Mouse (Mus musculus): ENCODE data around the gene Abca9. TPM values are rescaled to one million over a fixed set of nuclear protein-coding genes. Genes with fewer than 3 reads are reported as not detected.

The Abca9 gene
- polyA plus RNA-seq, 1 experiment = not detected

DNA sequence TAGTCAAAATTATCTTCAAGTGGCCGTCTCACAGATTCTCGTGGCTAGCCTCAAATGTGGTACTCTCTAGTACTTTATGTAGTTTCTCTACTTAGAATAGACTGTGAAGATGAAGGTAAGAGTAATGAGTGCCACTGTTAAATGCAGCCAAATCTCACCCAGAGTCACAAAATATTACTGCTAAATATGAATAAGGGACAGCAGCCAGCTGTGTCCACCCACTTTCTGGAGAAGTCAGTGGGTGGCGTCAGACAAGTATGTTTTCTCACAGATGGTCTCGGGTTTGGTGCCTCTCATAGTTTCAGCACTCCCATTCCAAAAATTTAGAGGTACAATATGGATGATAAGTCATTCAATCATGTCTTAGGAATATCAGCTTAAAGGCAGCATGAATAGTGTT is 27.3 kb upstream of the Abca9 start:
- Histone ChIP-seq H3K27me3 (ENCODE audit: control insufficient read depth, insufficient read depth, insufficient read length) (no peaks in the 10 kb centered on the region), H3K4me3 (ENCODE audit: insufficient read depth, poor library complexity, severe bottlenecking) (no peak overlapping the region), H3K36me3 (ENCODE audit: control insufficient read depth, insufficient read depth) (no peaks in the 10 kb centered on the region), H3ac (ENCODE audit: control insufficient read depth, insufficient read length, low read depth) (no peak overlapping the region), H3K79me2 (ENCODE audit: control insufficient read depth, insufficient read depth) (no peaks in the 10 kb centered on the region), H3K79me3 (ENCODE audit: low read depth) (no peaks in the 10 kb centered on the region)
- no peak for TF ChIP-seq USF1 (IDR thresholded peaks at IDR 0.05; ENCODE audit: low read depth)

DNA sequence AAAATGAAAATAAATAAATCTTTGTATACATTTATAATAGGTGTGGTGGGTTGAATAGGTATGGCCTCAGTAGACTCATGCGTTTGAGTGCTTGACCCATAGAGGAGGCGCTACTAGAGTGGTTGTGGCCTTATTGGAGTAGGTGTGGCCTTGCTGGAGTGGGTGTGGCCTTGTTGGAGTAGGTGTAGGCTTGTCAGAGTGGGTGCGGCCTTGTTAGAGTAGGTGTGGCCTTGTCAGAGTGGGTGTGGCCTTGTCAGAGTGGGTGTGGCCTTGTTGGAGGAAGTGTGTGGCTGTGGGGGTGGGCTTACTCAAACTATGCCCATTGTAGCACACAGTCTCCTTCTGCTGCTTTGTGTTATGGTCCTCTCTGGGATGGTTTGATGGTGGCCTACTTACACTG is 3.2 kb upstream of the Abca9 start:
- Histone ChIP-seq H3ac (ENCODE audit: control insufficient read depth, insufficient read length, low read depth) (no peak overlapping the region), H3K36me3 (ENCODE audit: control insufficient read depth, insufficient read depth) (no peaks in the 10 kb centered on the region), H3K4me3 (ENCODE audit: insufficient read depth, poor library complexity, severe bottlenecking) (no peak overlapping the region), H3K79me2 (ENCODE audit: control insufficient read depth, insufficient read depth) (no peaks in the 10 kb centered on the region), H3K79me3 (ENCODE audit: low read depth) (no peaks in the 10 kb centered on the region), H3K27me3 (ENCODE audit: control insufficient read depth, insufficient read depth, insufficient read length) (no peaks in the 10 kb centered on the region)
- TF ChIP-seq USF1 (IDR thresholded peaks at IDR 0.05; ENCODE audit: low read depth) = no peak
- no peak for TF ChIP-seq CTCF (IDR thresholded peaks at IDR 0.05; ENCODE audit: control insufficient read depth, insufficient read depth, insufficient read length)
- TF ChIP-seq CEBPB (IDR thresholded peaks at IDR 0.05; ENCODE audit: low read depth) = no peak
- TF ChIP-seq MAX (IDR thresholded peaks at IDR 0.05) = no peak
- no peak for TF ChIP-seq FOSL1 (IDR thresholded peaks at IDR 0.05; ENCODE audit: insufficient read depth, low read length, poor library complexity, severe bottlenecking)
- TF ChIP-seq MYOD1 (IDR thresholded peaks at IDR 0.05; ENCODE audit: control insufficient read depth, insufficient read length, low read depth) = no peak
- no peak for TF ChIP-seq MYOG (IDR thresholded peaks at IDR 0.05; ENCODE audit: control insufficient read depth, extremely low read depth, insufficient read length)

DNA sequence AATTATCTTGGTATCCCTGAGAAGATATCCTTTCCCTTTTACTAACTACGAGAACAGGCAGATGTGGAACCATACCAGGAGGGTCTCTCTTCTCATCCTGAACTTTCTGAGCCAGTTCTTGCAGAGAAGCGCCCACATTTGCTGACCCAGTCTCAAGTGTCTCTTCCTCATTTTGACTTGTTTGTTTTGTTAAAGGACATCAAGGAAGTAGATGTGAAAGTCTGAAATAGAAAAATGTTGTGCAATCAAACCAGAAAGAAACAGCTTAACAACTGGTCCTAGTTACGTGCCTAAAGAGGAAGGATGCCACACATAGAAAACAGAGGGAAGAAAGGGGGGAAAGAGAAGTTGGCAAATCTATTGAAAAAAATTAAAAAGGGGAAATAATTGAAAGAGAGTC is 2.2 kb downstream of the Abca9 start:
- H3K79me3 ChIP-seq (ENCODE audit: low read depth) = no peaks in the 10 kb centered on the region
- no peak overlapping the region for H3ac ChIP-seq (ENCODE audit: control insufficient read depth, insufficient read length, low read depth)
- no peaks in the 10 kb centered on the region for H3K27me3 ChIP-seq (ENCODE audit: control insufficient read depth, insufficient read depth, insufficient read length)
- no peaks in the 10 kb centered on the region for H3K79me2 ChIP-seq (ENCODE audit: control insufficient read depth, insufficient read depth)
- no peak for TF ChIP-seq MAX (IDR thresholded peaks at IDR 0.05)
- no peak for TF ChIP-seq CEBPB (IDR thresholded peaks at IDR 0.05; ENCODE audit: low read depth)
- TF ChIP-seq MYOG (IDR thresholded peaks at IDR 0.05; ENCODE audit: control insufficient read depth, extremely low read depth, insufficient read length) = no peak
- no peak for TF ChIP-seq USF1 (IDR thresholded peaks at IDR 0.05; ENCODE audit: low read depth)
- no peak for TF ChIP-seq MYOD1 (IDR thresholded peaks at IDR 0.05; ENCODE audit: control insufficient read depth, insufficient read length, low read depth)
- no peak for TF ChIP-seq CTCF (IDR thresholded peaks at IDR 0.05; ENCODE audit: control insufficient read depth, insufficient read depth, insufficient read length)
- TF ChIP-seq FOSL1 (IDR thresholded peaks at IDR 0.05; ENCODE audit: insufficient read depth, low read length, poor library complexity, severe bottlenecking) = no peak
- no peaks in the 10 kb centered on the region for H3K36me3 ChIP-seq (ENCODE audit: control insufficient read depth, insufficient read depth)
- H3K4me3 ChIP-seq (ENCODE audit: insufficient read depth, poor library complexity, severe bottlenecking) = no peak overlapping the region

DNA sequence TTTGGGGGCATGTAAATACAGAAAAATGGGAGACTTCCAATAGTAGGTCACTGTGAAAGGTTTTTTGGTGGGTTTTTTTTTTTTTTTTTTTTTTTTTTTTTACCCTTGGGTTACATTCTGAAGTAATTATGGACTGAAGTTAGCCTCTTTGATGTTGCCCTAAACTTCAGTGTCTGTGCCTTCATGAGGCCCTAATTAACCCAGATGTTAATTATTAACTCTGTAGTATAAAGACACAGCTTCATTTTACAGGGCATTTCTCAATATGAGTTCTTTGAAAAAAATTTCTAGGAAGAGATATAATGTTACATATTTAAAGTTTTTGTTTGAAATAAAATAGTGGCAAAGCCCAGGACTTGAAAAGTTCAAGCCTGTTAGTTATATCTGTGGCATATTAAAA is 2.6 kb downstream of the Abca9 start:
- Histone ChIP-seq H3ac (ENCODE audit: control insufficient read depth, insufficient read length, low read depth) (no peak overlapping the region), H3K79me2 (ENCODE audit: control insufficient read depth, insufficient read depth) (no peaks in the 10 kb centered on the region), H3K36me3 (ENCODE audit: control insufficient read depth, insufficient read depth) (no peaks in the 10 kb centered on the region), H3K4me3 (ENCODE audit: insufficient read depth, poor library complexity, severe bottlenecking) (no peak overlapping the region), H3K27me3 (ENCODE audit: control insufficient read depth, insufficient read depth, insufficient read length) (no peaks in the 10 kb centered on the region), H3K79me3 (ENCODE audit: low read depth) (no peaks in the 10 kb centered on the region)
- TF ChIP-seq CTCF (IDR thresholded peaks at IDR 0.05; ENCODE audit: control insufficient read depth, insufficient read depth, insufficient read length) (no peak), USF1 (IDR thresholded peaks at IDR 0.05; ENCODE audit: low read depth) (no peak), CEBPB (IDR thresholded peaks at IDR 0.05; ENCODE audit: low read depth) (no peak), MYOD1 (IDR thresholded peaks at IDR 0.05; ENCODE audit: control insufficient read depth, insufficient read length, low read depth) (no peak), FOSL1 (IDR thresholded peaks at IDR 0.05; ENCODE audit: insufficient read depth, low read length, poor library complexity, severe bottlenecking) (no peak), MAX (IDR thresholded peaks at IDR 0.05) (no peak), MYOG (IDR thresholded peaks at IDR 0.05; ENCODE audit: control insufficient read depth, extremely low read depth, insufficient read length) (no peak)

DNA sequence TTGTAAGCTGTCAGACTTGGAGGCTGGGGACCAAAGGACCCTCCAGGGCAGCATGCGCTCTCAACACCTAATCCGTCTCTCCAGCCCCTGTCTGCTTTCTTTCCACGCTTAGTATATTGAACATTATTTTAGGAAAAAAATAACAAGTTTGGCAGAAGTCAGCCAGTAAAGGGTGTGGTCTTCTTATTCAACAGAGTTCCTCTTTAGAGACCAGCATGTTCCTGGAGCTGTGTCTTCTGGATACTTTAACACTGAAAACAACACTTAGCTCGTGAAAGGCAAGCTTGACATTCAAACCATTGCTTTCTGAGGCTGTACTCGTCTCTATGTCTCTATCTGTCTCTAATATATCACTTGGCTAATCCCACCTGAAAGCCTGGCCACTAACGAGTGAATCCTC is 10.9 kb downstream of the Abca9 start:
- Histone ChIP-seq H3K79me2 (ENCODE audit: control insufficient read depth, insufficient read depth) (no peaks in the 10 kb centered on the region), H3ac (ENCODE audit: control insufficient read depth, insufficient read length, low read depth) (no peak overlapping the region), H3K4me3 (ENCODE audit: insufficient read depth, poor library complexity, severe bottlenecking) (no peak overlapping the region), H3K27me3 (ENCODE audit: control insufficient read depth, insufficient read depth, insufficient read length) (no peaks in the 10 kb centered on the region), H3K36me3 (ENCODE audit: control insufficient read depth, insufficient read depth) (no peaks in the 10 kb centered on the region), H3K79me3 (ENCODE audit: low read depth) (no peaks in the 10 kb centered on the region)
- TF ChIP-seq USF1 (IDR thresholded peaks at IDR 0.05; ENCODE audit: low read depth) = no peak
- TF ChIP-seq MYOD1 (IDR thresholded peaks at IDR 0.05; ENCODE audit: control insufficient read depth, insufficient read length, low read depth) = no peak
- no peak for TF ChIP-seq FOSL1 (IDR thresholded peaks at IDR 0.05; ENCODE audit: insufficient read depth, low read length, poor library complexity, severe bottlenecking)
- no peak for TF ChIP-seq CEBPB (IDR thresholded peaks at IDR 0.05; ENCODE audit: low read depth)
- no peak for TF ChIP-seq MYOG (IDR thresholded peaks at IDR 0.05; ENCODE audit: control insufficient read depth, extremely low read depth, insufficient read length)
- TF ChIP-seq MAX (IDR thresholded peaks at IDR 0.05) = no peak
- TF ChIP-seq CTCF (IDR thresholded peaks at IDR 0.05; ENCODE audit: control insufficient read depth, insufficient read depth, insufficient read length) = no peak

DNA sequence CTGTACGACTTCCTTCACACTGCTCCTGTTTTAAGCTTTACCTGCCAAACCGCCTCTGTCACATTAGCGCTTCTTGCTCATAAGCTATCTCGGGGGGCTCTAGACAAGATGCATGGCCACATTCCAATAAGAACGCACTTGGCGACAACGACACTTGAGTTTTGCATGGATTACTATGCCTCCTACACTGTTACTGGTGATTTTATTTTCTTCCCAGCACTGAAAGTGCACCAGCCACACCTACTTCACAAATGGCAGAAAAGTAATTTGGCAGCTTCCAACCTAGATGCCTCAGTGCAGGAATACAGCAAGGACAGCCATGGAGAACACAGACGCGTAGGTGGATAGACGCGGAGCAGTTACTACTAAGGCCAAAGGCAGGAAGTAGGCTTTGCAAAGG is 12.0 kb downstream of the Abca9 start:
- no peaks in the 10 kb centered on the region for H3K79me3 ChIP-seq (ENCODE audit: low read depth)
- H3K27me3 ChIP-seq (ENCODE audit: control insufficient read depth, insufficient read depth, insufficient read length) = no peaks in the 10 kb centered on the region
- H3K36me3 ChIP-seq (ENCODE audit: control insufficient read depth, insufficient read depth) = no peaks in the 10 kb centered on the region
- no peaks in the 10 kb centered on the region for H3K79me2 ChIP-seq (ENCODE audit: control insufficient read depth, insufficient read depth)
- TF ChIP-seq CEBPB (IDR thresholded peaks at IDR 0.05; ENCODE audit: low read depth) = no peak
- TF ChIP-seq MYOG (IDR thresholded peaks at IDR 0.05; ENCODE audit: control insufficient read depth, extremely low read depth, insufficient read length) = no peak
- no peak for TF ChIP-seq CTCF (IDR thresholded peaks at IDR 0.05; ENCODE audit: control insufficient read depth, insufficient read depth, insufficient read length)
- no peak for TF ChIP-seq MAX (IDR thresholded peaks at IDR 0.05)
- no peak for TF ChIP-seq FOSL1 (IDR thresholded peaks at IDR 0.05; ENCODE audit: insufficient read depth, low read length, poor library complexity, severe bottlenecking)
- no peak for TF ChIP-seq USF1 (IDR thresholded peaks at IDR 0.05; ENCODE audit: low read depth)
- TF ChIP-seq MYOD1 (IDR thresholded peaks at IDR 0.05; ENCODE audit: control insufficient read depth, insufficient read length, low read depth) = no peak
- H3K4me3 ChIP-seq (ENCODE audit: insufficient read depth, poor library complexity, severe bottlenecking) = no peak overlapping the region
- H3ac ChIP-seq (ENCODE audit: control insufficient read depth, insufficient read length, low read depth) = no peak overlapping the region

Data from C2C12 (cell line).